Mouse (Mus musculus): ENCODE results near the gene 1190007I07Rik.

DNA sequence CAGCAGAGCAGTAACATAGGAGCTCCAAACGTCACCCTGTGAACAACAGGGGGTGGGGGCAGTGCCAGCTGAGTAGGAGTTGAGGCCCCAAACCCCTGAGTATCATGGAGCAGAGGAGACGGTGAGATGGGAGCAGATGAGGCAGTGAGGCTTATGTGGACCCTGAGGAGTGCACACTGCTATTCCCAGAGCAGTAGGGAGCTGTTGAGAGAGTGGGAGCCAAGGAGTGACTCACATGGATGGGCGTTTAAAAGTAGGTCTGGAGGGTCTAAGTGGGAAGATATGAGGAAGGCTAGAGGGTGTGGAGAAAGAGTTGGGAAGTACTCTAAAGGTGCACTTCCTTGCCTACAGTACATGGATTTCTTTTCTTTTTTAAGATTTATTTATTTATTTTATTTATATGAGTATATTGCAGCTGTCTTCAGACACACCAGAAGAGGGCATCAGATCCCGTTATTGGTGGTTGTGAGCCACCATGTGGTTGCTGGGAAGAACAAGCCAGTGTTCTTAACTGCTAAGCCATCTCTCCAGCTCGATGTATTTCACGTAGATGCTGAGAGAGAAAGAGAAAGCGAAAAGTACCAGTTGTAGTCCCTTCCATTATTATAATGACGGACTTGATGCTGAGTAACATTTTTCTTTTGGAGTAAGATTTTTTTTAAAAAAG lies 16.1 kb upstream of the 1190007I07Rik start:
- TF ChIP-seq POLR2A (IDR thresholded peaks at IDR 0.05; ENCODE audit: insufficient read length, low read depth), result no peak
- no peak for TF ChIP-seq E2F4 (IDR thresholded peaks at IDR 0.05; ENCODE audit: insufficient read depth)
- no peak for TF ChIP-seq MYOD1 (IDR thresholded peaks at IDR 0.05; ENCODE audit: control insufficient read depth in 1 of 3, insufficient read length in 2 of 3, low read depth in 2 of 3)
- TF ChIP-seq POLR2AphosphoS2 (IDR thresholded peaks at IDR 0.05; ENCODE audit: insufficient read length, low read depth), result no peak
- TF ChIP-seq REST (IDR thresholded peaks at IDR 0.05; ENCODE audit: insufficient read depth, insufficient read length), result no peak
- TF ChIP-seq SRF (IDR thresholded peaks at IDR 0.05; ENCODE audit: control insufficient read depth, insufficient read length, low read depth), result no peak
- TF ChIP-seq TCF12 (IDR thresholded peaks at IDR 0.05; ENCODE audit: insufficient read depth, poor library complexity, severe bottlenecking), result no peak
- TF ChIP-seq MYOG (IDR thresholded peaks at IDR 0.05; ENCODE audit: control insufficient read depth in 1 of 3, insufficient read depth in 1 of 3, insufficient read length in 2 of 3, low read depth in 2 of 3), result no peak
- TF ChIP-seq CEBPB (IDR thresholded peaks at IDR 0.05; ENCODE audit: insufficient read depth, poor library complexity, severe bottlenecking), result no peak
- no peak for TF ChIP-seq USF1 (IDR thresholded peaks at IDR 0.05; ENCODE audit: low read depth)

Data from myocyte (in vitro differentiated cells).